Mouse (Mus musculus) myocyte (in vitro differentiated cells): ENCODE results near the gene Lrch4.

ENCODE experiments used
- E2F4 ChIP-seq: IDR thresholded peaks from one replicate; pipeline ENCODE4 v1.6.1; 2011; ENCODE audit warnings: mild to moderate bottlenecking, control low read depth, moderate library complexity; ENCODE audit not compliant: insufficient read depth
- MAX ChIP-seq: IDR thresholded peaks from one replicate; pipeline ENCODE4 v1.6.1; 2011; ENCODE audit warnings: low read depth, mild to moderate bottlenecking, control low read depth
- POLR2AphosphoS2 ChIP-seq: IDR thresholded peaks from one replicate; pipeline ENCODE4 v1.6.1; 2011; ENCODE audit warnings: low read depth, control low read depth; ENCODE audit not compliant: insufficient read length
- TCF12 ChIP-seq: IDR thresholded peaks from one replicate; pipeline ENCODE4 v1.6.1; 2011; ENCODE audit warnings: mild to moderate bottlenecking, control low read depth; ENCODE audit not compliant: poor library complexity, insufficient read depth, severe bottlenecking

DNA sequence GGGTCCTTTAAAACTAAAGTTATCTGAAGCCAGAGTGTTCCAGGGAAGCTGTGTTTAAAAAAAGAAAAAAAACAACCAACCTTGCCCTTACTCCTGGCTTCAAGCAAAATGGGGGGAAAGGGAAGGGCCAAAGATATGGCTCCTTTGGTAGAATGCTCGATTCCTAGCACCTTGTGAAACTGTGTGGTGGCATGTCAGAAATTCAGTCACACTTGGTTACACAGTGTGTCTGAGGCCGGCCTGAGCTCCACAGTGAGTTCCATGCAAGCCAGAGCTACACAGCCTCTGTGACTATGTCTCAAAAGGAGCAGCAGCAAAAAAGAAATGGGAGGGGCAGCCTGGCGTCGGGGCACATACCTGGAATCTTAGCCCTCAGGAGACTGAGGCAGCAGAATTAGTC, 20.3 kb downstream of the Lrch4 start:
- TF ChIP-seq MAX (no peak), E2F4 (no peak), TCF12 (no peak), POLR2AphosphoS2 (no peak)
